Mouse (Mus musculus) right cerebral cortex, adult 2 months (tissue): ENCODE measurements around the gene Neb.

Experiments
- DNase-seq, 2 experiments: peaks; one replicate each; pipeline ENCODE4 v3.0.0; 2021 to 2022; ENCODE audit warnings: low spot score in 2 of 2

Gene Neb

DNA sequence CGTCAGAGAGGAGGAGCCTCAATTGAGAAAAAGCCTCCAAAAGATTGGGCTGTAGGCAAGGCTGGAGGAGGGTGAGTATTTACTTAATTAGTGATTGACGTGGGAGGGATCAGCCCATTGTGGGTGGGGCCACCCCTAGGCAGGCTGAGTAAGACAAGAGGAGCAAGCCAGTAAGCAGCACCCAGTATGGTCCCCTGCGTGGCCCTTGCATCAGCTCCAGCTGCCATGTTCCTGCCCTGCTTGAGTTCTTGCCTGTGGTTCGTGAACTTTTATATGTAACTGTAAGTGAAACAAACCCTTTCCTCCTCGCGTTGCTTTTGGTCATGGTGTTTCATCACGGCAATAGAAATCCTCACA, at the start of gene Neb:
Neb (minus strand) TSS at position 27 of the 357 bp plus-strand sequence.
- DNase-seq: no peak

DNA sequence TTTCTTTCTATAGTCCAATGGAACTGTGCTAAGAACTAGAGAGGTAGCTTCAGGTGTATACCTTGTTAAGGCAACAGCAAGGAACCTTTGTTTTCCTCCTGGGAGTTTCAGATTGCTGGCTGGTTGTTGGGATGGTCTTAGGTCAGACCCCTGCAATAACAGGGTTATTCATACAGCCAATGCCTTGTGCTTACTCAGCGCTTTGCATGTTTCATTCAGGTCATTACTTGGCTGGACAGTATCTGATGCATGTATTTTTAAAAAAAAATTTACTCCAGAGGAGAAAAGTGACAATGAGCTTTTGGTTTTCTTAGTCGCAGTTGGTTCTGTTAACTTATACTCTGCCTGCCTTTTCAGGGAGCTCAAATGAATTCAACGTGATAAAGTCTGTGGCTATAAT, 49.1 kb upstream of the Neb start:
- DNase-seq: no peak

DNA sequence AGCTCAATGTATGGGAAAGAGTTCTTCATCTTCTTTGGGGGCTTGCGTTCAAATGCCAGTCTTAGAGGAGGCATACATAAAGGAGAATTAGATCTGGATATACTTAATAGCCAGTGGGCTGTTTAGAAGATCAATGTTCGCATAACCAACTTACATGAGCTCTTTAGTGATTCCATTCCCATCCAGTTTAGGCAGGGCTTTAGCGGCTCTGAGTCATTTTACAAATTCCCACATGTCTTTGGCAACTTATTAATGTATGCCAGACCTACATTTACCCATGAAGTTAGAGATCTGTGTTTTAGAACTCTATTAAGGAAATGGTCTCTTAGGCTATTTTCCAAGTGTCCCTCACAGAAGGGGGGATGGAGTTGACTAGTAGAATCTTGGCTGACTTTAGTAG, 47.8 kb upstream of the Neb start:
- no peak for DNase-seq

DNA sequence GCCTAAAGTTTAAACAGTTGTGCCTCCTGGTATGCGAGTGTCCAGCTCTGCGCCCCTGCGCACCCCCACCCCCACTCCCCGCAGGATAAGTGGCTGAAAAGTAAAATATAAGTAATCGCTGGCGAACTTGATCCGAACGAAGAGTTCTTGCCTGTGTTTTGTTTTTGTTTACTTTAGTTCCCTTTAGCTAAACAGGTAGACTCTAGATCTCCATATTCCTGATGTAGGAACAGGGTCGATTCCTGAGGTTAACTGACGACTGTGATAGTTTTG, 47.2 kb upstream of the Neb start:
- DNase-seq: no peak

DNA sequence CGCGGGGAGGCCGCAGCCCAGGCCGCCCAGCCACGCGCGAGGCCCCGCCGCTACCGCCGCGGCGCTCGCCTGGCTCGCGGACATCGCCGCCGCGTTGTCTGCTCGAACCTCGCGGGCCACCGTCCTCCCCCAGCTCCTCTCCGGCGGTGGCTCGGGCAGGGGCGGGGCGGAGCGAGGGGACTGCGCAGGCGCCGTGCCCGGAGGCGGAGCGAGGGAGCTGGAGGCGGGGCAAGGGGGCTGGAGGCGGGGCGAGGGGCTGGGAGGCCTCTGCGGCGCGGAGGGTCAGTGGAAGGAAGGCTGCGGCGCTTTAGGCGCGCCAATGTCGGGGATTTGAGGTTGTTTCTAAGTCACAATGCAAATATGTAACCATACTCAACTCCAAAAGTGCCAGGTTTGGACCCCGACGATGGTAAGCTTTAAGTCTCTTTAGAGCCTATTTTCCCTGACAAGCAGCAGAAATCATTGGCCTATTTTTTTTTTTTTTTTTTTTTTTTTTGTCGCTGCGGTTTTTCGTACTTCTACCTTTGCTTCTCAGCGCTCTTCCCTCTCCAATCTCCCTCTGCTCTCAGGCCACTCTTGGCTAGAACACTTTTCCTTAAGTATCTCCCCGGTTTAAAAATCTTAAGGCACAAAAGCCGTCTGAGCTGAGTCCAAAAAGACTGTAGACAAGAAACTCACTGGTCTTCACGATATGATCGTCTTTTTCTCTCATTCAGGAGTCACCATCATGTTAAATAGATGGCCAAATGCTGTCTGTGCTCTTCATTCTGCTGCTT, 46.7 kb upstream of the Neb start, which contains the start of gene Arl5a:
Arl5a (minus strand) TSS at position 155 of the 776 bp plus-strand sequence.
- DNase-seq: peak; percentile 90 to 95

DNA sequence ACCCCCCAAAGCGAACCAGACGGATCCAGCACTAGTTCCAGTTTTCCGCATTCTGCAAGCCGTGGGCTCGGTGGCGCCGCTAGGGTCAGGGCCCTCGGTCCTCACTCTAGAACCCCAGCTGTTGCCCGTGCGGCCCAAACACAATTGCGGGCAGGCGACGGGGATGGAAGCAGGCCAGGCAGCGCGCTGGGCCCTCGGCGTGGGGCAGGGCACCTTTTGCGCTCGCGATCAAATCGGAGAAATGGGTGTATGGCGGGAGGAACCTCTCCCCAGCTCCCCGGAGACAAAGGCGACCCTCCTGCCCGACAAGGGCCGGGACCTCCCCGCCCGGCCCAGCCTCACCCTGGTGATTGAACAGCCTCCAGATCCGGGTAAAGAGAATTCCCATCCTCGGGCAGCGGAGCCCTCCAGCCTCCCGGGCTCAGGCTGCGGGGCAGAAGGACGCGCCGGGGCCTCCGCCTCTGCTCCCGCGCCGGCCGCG, 46.0 kb upstream of the Neb start:
- no peak for DNase-seq

DNA sequence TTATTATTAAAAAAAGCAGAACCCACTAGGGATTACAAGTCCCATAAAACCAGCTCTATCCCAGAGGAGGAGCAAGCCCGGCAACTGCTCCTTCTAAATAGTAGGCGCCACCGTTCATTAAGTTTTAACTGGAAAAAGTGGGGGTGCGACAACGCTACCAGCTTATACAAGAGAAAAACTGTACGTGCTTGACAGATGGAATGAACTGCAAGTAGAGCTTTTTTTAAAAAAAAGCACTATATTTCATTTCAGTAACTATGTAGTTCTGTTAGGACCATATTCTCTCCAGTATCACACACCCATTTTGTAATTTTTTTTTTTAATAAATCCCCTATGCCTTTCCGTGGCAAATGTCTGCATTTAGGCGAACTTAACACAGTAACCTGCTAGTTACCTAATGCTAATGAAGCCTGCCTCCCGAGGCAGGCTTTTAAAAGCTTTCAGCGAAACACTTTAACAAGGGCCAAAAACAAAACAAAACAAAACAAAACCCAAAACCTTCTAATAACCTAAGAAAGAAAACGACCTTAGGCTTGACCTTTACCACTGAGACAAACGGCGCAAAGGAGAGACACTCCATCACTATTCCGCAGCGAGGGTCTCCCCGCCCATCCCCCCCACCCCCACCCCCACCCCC, 45.5 kb upstream of the Neb start:
- DNase-seq: no peak

DNA sequence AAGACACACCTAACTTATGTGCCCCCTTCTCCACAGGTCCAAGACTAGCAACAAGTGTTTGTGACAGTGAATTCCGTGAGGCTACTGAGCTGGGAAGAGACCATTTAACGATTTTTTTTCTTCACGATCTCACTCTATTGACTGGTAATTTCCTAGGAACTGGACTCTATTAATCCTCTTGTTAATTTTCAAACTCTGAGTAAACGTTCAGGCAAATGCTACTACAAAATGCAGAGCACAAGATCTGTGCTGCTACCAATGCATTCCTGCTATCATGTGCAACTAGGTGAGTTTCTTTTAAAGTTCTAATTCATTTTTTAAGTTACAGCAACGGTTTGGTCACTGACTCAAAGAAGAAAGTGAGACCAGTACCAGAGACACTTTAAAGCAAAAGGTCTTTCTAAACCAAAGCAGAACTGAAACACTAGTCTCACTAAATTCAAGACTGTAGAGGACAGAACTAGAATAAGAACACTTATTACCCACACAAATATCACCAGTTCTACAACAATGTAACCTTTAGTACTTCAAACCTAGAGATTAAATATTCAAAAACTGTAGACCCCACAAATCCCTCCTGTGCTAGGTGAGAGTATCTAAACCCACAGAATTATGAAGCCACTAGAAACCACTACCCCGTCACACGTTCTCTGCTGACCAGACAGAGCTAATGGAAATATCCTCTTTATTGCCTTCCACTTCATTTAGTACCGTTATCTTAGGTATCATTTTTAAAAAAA, 44.8 kb upstream of the Neb start:
- DNase-seq: no peak

DNA sequence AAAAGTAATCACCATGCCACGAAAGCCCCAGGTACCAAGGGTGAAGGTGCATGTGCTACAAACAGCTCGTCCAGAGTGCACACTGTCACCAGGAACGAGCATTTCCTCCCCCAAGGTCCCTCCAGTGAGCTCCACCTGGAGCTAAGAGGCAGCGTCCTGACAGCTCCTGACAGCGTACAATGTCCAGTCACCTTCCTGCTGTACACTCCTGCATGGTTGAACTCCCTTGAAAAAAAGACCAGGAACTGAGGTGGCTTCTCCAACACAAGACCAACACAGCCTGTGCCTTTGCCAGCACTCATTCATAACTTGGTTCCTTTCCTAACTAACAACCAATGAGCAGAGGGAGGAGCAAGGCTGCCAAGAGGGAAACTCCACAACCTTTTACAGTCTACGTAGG, 42.9 kb upstream of the Neb start:
- no peak for DNase-seq

DNA sequence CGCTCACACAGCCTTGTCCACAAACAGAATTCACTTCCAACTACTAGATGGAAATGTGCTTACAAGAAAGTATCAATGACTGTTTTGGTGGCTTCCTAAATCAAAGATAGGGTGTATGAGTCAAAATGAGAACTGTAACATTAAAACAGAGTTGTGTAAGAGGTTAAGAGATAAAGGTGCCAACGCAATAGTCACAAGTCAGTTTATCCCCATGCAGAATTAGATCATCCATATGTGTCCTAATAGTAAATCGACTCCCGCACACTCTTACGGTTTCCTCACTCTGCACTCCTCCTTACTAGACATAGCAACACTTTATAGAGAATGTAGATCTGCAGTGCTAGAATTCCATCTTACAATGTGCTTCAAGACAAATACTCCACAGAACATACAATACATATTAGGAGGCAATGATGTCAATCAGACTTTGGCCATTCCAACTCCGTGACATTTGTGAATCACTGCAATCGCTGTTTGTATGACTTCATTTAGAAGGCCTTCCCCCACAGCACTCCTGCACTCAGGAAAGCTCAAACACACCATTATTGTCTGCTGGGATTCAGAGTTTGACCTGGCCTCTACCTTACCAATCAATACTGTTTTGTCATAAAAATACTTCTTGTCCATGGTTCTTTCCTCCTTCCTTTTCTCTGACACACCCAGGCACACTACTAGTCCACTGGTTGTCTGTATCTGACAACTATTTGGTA, 41.9 kb upstream of the Neb start:
- DNase-seq: no peak

DNA sequence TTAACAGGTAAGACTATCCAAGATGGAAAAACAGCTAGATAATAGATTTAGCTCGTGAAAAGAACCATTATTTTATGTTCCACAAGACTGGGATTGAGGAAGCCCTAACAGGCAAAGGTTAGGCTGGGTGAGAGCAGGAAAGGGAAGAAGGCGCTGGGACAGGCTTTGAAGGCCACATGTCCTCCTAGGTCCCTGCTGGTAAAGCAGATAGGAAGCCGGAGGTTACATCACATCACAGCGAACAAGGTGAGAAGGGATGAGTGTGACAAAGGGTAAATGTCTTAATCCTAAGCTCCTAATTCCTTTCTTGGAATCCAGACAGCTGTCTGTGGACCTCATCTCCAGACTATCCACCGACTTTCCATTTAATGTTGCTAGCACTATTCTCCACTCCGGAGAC, 41.0 kb upstream of the Neb start:
- DNase-seq: no peak

DNA sequence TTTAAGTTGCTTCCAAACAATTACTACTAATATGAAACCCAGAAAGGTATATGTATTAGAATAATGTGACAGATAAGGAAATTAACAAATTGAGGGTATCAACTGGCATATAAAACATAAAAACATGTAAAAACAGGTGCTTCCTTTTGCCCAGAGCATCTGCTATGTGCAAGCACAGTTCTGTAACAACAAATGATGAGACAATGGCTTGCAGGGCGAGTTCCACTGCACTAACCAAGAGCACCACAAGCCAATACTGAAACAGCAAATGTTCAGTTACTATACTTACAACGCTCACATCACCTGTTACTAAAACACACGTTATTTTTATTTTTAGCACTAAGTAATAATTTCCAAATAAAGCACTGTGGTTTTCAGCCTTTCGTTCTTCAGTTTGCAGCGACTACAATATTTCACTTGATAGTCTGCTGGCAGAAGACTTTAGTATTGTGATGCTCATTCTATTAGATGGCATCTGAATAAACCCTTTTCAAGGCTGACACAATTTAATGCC, 34.3 kb upstream of the Neb start:
- DNase-seq: no peak

DNA sequence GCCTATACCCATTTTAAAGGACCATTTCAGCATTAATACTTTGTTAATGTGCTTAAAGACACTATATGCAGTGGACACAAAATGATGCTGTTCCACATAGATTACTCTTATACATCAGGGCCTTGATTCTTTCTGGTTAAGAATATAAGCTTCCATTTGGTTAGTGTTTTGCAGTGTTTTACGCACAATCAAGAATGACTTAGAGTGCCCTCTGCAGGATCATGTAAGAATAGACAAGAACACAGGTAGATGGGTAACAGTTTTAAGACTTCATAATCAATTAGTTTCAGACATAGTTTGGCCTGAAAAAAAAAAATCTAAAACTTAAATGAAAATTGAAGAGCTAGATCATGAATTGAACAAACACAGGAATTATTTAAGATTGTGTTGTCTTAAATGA, 28.2 kb upstream of the Neb start:
- no peak for DNase-seq

DNA sequence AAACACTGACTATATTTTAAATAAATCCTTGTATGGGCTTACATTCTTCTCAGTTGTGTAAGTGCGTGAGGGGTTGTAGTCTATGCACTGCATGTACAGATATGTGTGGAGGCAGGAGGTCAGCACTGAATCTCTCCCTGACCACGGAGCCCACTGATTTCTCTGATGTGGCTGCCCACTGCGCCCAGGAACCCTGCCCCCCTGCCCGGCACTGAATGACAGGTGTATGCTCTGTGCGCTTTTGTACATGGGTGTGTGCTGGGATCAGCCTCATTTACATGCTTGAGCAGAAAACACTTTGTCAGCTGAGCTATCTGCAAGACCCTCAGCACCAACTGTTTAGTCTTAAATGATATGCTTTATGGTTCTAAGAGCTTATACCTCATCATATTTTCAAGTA, 27.0 kb upstream of the Neb start:
- no peak for DNase-seq

DNA sequence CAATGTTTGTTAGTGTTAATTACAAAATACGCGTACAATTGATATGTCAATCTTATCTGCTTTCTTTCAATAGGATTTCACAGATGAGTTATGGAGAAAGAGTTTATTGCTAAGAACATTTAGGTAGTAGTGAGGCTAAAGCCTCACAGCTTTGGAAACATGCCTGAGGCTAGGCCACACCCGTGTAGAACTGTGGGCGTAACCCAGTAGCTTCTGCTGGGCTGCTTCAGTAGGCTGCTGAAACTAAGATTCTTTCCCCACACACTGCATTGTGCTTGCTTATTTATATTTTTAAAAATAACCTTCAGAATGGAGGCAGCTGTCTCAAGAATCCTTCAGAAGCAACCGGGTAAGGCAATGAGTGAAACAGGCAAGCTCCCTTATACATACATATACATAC, 16.3 kb upstream of the Neb start:
- peak; percentile 22 to 26 for DNase-seq

DNA sequence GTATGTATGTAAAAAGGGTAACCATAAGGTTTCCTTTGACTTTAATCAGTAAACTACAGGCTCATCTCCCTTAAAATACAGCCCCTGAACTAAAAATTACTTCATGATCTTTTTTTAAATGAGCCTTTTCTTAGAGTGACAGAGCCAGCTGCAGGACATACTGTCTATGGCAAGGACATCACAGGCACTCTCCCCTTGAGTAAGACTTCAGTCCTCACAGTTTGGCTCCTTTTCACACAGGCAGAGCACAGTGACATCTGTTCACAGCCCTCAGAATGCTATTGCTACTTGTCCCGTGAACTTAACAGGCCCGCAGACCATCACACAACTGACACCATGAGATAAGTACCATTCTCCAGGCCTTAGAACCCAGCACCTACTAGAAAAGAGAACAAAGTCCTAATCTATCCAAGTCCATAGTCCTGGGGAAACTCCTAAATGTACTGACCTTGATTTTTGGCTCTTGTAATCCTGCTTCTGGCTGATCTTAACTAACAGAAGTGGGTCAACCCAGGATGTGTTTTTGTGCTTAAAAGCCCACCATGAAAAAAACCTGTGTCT, 12.2 kb upstream of the Neb start:
- no peak for DNase-seq

DNA sequence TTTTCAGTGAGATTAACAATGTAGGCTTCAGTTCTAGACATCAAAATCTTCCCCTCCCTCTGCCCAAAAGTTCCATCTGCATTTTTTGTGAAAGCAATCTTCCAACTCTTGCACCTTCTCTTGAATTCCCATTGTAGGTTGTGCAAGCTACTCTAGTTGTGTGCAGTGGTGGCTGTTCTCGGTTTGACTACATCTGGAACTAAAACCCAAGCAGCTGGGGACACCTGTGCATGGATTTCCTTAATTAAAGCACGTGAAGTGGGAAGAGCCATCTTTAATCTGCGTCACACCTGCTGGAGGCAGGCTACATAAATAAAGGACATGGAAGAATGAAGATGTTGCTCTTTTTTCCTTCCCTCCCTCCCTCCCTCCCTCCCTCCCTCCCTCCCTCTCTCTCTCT, 11.7 kb upstream of the Neb start:
- DNase-seq: no peak

DNA sequence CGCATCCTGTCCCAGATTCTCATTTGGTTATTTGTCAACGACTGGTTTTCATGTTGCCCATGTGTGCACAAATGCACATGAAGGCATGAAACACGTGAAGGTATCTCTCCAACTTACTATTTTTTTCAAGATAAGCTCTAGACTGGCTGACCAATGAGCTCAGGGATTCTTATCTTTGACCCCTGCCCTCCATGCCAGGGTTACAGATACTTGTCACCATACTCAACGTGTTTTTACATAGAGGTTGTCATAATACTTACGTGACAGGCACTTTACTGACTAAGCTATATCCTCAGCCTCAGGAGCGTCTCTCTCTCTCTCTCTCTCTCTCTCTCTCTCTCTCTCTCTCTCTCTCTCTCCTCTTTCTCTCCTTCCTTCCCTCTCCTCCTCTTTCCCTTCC, 8.2 kb upstream of the Neb start:
- no peak for DNase-seq

DNA sequence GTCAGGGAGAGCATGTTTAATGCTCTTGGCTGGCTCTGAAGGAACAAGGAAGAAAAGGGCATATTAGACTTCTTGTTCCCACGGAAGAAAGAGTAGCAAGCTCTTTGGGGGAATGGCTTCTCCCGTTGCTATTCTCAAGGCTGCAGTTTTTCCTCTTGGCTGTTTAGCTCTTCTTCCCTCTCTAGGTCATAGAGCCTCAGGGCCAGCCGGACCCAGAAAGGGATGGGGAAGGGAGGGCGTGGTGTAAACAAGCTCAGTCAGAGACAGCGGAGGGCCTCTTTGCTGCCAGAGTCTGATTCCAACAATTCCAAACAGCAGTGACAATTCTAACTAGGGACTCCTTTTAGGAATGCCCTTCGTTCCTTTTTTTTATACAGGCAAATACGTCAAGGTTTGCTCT, 7.8 kb upstream of the Neb start:
- DNase-seq: no peak

DNA sequence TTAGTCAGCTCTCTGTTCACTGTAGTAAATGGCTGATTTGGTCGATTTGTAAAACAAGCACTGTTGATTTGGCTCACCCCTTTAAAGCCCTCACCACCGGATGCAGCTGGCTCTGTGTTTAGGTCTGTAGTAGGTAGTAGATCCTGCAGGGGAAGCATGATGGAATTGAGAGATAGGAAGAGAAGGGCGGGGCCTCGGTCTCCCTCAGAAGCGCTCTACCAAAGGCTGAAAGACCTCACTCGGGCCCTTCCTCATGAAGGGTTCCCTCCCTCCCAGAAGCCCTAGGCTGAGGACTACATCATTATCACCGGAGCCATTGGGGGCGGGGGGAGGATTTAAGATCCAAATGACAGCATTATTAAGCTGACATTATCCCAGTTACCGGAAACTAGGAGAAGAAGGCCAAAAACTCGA, 581 bp upstream of the Neb start:
- no peak for DNase-seq

DNA sequence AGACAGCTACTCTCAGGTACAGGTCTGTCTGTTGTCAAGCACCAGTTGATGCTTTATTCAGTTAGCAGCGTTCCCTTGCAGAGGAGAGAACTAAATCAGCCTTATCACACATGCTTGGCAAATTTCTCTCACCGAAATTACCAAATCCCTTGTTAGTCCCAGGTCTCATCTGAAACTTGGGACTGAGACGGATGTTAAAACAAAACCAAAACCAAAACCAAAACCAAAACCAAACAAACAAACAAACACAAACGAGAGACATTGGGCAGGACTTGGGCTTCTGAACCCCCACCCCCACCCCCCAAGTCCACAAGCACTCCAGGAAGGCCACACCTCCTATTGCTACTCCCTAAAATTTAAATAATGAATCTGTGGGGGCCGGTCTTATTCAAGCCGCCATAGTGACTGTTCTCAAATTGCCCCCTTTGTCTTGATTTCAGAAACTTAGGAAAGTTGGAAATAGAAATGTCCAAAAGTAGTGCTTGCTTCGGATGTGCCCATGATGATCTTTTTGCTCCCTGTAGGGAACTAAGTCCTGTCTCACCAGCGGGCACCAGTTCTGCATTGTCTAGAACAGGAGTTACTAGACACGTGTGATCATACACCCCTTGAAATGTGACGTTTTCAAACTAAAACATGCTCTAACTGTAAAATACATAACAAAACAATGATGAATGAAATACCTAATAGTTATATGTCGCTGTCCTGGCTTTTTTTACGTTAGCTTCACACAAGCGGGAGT, 397 bp downstream of the Neb start:
- no peak for DNase-seq
